Mouse (Mus musculus) yolk sac, embryonic 10.5 days (tissue): ENCODE results near the gene Sowahb.

Source experiments
- DNase-seq: peaks from one replicate; pipeline ENCODE4 v3.0.0-alpha.2; 2017; ENCODE audit warnings: low spot score

The Sowahb gene

DNA sequence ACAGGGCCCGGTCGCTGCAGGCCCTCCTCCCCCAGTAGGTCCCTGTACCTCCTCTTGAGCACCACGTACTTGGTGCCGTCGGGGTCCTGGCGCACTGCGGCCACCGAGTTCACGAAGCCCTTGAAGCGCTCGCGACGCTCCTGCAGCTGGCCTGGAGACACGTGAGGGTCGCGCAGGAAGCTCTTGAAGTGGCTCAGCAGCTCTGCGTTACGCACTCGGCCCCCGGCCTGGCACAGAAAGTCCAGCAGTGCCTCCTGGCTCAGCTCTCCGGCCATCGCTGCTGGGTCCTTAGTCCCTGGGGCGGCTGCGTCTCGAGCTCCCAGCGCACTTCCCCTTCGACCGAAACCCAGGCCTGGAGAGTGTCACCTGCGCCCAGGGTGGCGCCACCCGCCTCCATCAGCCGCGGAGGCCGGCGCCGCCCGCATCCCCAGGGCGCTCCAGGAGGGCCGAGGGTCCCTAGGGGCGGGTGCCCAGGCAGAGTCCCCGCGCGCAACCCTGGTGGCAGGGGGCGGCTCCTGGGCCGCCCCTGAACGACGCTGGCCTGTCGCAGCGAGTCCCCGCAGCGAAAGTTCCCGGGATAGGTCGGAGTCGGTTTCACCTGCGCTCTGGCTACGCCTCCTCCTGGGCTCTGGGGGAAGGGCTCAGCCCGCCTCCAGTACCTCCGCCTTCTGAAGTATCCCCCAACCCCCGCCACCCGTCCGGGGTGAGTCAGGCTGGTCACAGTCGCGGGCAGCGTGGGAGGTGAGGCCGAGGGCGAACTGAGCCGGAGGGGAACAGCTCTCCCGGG lies at the start of gene Sowahb:
Gene Sowahb, minus strand, starts transcription at position 439 of the 787 bp plus-strand sequence.
- DNase-seq, result peak; percentile 91

DNA sequence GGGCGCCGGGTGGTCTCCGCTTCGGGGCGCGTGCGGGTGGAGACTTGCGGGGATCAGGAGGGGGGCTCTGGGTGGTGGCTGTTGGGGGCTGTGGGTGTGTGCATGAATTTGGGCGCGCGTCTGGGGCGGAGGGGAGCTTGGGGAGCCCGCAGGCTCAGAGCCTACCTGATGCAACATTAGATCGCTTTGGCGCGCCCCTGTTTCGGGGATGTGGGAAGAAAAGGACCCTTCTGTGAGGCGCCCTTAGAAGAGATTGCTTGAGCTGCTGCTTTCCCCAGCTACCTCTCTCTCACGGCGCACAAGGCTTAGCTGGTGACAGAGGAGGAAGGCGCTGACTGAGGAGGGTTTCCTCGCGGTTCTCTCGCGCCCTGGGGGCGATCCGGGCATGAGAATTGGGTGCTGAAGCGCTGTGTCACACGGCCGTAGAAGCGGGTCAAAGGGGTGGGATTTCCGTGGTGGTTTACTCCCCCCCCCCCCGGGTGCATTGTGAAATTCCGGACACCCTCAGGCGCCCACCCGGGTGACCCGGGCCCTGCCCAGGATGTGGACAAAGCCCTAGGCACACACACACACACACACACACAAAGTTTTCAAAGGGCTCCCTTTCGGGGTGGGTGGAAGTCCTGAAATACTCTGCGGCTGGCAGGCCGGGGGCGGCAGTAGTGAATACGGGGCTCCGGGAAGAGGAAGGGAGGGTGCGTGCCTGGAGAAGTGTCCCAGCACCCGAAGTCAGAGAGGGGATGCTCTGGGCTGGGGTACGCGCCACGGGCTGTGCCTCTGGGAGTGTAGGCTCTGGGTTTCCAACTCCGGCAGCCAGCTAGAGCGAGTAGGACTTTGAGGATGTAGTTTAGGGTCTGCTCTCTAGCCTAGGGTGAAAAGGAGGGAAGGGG lies 49.1 kb upstream of the Sowahb start:
- peak; percentile 67 for DNase-seq

DNA sequence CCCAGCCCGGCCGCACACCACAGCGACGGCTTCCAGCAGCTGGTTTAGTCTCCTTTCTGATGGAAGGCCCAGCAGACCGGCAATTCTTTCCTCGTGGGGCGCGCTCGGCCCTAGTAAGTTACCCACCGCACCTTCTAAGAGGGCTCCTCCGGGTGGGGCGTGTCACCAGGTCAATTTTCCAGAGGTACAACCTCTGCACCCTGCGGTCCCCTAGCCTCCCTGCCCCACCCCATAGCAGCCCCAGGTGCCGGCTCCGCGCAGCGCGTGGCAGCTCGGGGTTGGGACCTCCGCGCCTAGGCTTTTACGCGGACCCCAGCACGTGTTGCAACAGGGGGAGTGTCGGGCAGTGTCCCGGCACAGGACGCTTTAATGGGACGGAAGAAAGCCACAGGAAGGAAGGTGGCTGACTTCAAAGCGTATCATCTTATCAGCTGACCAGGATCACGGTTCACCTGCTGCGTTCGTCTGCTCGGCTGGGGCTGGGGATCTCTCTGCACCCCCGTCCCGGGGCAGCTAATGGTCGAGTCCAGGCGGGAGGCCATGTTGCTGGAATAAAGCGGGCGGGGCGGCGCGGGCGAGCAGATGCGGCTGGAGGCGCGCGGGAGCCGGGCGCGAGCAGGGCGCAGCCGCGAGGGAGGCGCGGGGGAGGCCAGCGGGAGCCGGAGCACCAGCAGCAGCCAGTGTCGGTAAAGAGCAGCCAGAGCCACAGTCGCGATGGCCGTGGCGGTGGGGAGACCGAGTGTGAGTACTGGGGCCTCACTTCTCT lies 48.2 kb upstream of the Sowahb start, which contains the start of gene Sept11:
Gene Sept11, plus strand, starts transcription at position 581 of the 766 bp plus-strand sequence.
- DNase-seq, result peak; percentile 95

DNA sequence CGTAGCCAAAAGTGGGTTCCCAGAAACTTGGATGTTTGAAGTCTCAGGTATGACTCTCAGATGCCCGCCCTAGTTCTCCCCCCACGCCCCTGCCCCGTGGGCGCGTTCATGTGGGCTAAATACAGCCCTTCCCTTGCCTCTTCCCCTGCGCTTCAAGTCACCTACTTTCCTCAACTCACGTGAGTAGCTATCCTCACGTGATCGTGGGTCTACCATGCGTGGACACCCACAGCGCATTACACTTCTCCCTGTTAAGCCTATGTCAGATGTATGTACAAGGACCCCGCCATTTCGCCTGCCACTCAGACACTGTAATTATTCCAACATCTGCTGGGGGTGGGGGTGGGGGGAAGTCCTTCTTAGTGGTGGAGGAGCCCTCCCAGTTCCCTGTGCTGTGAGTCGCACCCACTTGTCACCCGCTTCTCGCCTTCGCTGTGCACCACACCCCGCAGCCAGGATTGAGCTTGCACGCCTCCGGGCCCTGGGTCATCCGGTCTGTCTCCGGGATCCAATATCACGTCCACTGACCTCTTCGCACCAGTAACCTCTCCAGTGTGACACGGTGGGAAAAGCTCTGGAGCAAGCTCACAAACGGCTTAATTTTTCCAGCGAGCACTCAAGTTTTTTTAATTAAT lies 47.4 kb upstream of the Sowahb start:
- peak; percentile 57 for DNase-seq

DNA sequence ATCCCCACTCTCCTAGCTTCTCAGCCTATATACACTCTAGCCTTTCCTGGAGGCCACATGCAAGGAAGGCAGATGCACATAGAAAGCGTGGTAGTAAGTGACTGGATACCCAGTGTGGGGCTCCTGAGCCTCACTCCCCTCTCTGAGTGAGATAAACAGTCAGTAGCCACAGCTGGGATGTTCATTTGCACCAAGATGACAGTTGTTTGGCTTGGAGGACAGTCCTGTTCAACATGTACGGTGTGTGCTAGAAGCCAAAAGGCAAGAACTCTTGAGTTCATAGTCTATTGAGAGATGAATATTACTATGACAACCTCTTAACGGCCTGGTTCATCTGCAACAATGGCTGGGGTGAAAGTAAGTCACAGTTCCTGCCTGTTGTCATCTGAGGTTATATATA lies 46.4 kb upstream of the Sowahb start:
- DNase-seq, result no peak

DNA sequence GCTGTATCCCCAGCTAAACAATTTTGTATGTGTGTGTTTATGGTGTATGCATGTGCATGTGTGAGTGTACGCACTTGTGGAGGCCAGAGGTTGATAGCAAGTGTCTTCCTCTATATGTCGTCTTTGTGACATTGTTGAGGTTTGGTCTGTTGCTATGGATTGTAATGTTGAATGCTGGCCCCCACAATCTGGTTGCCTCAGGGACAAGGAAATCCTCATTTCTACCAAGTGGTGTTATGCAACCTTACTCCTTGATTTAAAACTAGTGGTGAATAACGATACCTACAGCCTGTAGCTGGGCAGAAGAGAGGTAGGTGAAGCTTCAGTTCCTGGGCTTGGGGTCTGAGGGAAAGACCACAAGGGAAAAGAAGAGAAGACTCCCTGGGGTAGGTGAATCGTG lies 41.1 kb upstream of the Sowahb start:
- no peak for DNase-seq

DNA sequence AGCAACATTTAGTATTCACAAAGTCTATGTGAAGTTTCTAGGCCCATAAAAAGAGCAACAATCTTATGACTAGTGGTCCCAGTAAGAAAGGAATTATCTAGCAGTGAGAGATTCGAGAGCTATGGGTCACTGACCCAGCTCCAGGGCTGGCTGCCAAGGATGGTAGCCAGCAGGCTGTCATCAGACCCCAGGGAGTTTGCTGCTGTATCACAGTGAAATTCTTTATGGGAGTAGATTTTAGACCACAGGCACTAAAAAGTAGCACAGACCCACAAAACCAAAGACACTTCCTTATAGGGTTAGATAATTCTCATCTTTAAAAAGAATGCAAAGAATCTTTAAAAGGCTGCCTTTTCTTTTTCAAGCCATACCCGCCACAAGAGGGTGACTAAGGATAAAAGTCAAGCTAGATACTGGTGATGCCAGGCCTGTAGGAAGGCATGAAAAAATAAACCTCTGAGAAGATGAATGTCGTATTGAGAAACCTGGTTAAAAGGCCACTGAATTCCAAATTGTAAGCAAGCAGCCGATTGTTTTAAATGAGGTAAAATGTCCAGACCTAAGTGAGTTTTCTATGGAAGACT lies 40.3 kb upstream of the Sowahb start:
- no peak for DNase-seq

DNA sequence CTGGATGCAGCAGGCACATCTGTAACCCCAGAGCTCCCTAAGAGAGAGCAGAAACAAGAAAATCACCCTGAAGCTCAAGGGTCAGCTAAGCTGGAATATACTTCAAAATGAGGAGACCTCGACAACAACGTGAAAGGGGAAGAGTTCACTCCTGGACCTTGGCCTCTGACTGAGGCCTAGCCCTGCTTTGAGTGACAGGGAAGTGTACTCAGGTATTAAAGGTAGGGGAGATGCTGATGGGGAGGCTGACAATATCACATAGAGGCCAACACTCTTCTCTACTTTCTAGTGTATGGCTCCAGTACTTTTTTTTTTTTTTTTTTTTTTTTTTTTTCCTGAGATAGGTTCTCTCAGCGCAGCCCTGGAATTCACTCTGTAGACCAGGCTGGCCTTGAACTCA lies 34.8 kb upstream of the Sowahb start:
- no peak for DNase-seq

DNA sequence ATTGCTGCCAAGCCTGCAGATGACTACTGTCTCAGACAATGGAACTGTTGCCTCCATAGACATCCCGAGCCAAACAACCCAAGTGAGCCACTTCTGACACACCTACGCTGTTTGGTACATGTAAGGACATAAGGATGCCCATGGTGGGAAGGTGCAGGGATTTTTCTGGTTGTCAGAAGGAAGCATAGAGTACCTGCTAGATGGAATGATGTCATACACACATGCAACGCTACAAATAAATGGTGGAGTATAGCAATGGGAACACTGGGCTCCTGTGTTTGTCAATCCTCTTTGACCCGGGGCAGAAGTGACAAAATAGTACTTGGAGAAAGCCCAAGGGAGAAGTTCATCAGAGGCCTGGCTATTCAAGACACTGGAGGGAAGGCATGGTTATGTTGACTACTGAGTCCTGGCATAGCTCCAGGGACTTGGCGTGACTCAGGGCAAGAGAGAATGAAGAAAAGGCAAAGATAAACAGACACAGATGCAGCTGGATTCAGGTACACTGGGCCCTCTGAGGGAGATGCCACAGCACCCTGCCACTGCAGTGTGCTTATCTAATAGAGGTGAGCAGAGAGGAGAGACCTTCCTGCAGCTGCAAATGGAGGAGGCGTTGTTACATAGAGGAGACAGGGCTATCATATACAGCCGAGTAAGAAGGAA lies 33.0 kb upstream of the Sowahb start:
- DNase-seq, result no peak

DNA sequence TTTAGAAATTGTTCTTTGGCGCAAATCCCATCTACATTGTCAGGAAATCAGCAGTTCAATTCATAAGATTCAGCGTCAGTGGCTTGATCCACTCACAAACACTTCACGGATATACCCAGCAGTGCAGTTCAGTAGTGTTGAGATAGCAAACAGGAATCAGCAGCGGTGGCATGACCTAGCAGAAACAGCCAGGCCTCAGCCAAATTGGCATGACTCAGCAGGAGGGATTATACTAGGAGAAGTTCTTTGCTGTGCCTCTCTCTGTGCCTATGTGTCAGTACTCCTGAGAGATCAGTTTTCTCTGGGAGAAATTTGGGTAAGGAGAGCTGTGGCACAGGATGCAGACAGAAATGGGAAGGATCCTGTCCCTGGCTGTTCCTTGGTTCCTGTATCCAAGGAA lies 16.0 kb upstream of the Sowahb start:
- DNase-seq, result no peak

DNA sequence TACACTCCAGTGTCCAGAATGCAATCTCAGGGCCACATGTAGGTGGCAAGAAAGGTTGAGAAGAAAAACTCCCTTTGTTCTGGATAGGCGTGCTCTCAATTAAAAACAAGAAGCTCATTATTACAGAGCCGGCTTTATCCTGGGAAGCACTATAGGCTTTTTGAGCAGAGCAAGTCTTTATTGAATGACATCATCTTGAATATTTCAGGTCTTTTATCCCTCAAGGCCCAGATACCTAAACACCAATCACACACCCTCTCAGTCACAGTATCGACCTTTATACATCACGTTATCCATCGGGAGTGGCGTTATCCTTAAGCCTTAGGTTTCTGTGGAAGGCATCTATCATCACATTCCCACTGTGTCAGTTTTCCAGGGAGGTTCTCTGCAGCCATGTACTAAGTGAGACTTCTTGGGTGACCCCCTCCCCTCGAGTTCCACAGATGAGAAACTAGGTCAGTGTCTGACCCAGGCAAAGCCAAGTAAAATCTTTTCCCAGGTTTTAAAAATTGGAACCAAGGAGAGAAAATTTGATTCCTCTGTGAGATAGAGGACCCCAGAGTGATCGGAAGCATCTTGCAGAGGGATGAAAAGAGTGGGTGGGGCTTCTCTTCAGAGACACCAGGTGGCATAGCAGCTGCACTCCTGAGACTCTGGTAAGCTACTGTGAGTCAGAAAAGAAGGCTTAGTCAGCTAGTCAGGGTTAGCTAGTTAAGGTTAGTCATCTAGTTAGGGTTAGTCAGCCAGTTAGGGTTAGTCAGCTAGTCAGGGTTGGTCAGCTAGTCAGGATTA lies 9.0 kb upstream of the Sowahb start:
- DNase-seq, result no peak

DNA sequence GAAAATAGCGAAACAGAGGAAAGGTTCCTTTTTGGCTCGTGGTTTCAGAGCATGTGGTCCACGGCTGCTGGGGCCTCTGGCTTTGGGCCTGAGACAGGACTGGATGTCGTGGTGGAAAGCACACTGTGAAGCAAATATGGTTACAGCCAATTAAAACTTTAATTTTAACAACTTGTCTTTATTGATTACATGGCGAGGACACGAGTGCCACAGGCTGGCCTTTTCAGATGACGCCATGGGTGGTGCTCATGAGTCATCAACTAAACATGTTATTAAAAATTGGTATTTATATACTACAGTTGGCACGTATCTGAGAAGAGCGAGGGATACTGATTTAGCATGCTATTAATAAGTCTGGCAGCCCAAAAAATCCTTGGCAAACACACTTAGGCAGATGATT lies 7.1 kb upstream of the Sowahb start:
- DNase-seq, result no peak

DNA sequence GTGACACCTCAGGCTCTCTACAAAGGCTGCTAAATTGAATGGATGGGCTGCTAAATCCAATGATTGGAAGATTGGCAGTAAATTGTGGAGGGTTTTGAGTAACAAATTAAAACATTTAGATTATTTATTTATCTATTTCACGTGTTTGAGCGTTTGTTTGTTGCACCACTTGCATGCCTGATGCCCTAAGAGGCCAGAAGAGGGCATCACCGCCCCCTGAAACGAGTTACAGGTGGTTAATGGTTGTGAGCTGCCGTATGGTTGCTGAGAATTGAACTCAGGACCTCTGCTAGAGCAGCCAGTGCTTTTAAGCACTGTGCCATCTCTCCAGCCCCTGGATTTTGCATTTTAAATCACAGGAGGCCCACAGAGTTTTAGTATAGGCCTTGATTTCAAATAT lies 6.2 kb upstream of the Sowahb start:
- no peak for DNase-seq

DNA sequence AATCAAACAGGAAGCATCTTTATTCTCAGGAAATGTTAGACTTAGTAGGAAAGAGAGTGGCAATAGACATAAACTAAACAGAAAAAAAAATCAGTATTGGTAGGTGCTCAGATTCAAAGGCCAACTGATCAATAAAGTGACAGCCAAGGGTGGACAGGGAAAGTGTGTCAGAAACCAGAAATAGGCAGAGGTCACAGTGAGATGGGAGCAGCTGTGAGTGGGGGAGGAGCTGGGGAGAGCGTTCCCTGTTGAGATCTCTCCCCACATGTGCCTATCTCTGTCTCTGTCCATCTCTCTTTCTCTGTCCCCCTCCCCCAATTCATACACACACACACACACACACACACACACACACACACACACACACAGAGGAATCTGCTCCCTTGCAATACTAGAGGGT lies 5.1 kb upstream of the Sowahb start:
- no peak for DNase-seq

DNA sequence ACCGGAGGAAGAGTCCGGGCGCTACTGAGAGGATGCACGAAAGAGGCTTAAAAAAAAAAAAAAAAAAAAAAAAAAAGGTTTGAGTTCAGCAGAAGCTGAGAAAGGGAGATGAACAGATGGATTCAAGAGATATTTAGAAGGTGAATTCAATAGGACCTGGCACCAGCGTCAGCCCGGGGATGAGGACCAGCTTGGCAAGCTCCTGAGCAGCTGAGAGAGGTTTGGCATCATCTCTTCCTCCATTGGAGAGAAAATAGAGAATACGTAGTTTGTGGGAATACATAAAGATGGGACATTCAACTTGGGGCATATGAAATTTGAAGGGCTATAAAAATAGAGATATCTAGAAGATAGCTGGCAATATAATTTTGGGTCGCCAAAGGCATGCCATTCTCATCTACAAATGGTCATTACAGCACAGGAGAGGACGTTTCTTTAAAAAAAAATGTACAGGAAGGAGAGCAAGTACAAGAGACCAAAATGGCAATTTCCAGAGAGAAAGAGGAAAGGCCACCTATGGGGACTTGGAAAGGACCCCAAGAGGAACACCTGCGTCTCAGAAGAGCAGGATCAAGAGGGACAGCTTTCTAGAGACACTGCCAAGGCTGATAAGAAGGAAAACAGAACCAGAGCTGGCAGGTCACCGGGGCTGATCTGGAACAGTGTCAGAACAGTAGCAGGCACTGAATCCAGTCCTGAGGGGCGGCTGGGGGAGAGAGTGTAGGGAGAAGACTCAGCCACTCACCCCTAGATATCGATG lies 3.8 kb upstream of the Sowahb start:
- no peak for DNase-seq

DNA sequence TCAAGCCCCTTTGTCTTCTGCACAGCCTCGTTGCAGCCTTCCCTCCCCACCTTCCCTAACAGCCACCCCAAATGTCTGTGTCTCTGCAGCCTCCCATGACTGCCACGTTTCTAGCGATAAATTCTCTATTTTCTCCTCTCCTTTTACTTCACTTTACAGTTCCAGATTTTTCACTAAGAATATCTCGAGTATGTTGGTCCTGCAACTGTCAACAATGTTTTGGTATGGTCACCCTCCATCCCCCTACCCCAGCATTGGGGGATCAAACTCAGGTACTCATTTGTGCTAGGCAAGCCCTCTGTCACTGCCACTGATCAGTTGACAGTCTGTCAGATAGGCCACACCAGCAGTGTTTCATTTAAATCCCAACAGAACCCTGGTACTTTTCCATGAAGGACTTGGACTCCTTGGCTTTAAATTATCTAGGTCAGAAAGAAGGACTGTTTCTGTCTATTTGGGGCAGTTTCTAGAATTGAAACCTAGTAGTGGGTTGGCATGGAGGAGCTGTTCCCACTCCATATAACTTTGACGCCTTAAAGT lies 1.6 kb upstream of the Sowahb start:
- no peak for DNase-seq

DNA sequence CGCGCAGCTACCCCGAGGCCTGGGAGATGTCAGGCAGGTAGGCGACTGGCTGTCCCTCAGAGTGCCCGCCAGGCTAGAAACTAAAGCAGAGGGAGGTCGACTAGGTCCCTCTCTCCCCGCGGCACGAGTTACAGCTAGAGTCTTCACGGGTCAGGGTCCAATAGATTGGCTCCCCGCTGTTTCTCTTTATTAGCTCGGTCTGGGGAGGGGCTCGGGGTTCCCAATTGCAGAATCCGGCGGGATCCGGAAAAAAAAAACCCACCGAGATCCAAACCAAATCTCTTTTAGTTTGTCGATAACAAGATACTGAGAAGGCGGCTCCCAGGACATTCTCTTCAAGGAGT lies 521 bp upstream of the Sowahb start:
- no peak for DNase-seq

DNA sequence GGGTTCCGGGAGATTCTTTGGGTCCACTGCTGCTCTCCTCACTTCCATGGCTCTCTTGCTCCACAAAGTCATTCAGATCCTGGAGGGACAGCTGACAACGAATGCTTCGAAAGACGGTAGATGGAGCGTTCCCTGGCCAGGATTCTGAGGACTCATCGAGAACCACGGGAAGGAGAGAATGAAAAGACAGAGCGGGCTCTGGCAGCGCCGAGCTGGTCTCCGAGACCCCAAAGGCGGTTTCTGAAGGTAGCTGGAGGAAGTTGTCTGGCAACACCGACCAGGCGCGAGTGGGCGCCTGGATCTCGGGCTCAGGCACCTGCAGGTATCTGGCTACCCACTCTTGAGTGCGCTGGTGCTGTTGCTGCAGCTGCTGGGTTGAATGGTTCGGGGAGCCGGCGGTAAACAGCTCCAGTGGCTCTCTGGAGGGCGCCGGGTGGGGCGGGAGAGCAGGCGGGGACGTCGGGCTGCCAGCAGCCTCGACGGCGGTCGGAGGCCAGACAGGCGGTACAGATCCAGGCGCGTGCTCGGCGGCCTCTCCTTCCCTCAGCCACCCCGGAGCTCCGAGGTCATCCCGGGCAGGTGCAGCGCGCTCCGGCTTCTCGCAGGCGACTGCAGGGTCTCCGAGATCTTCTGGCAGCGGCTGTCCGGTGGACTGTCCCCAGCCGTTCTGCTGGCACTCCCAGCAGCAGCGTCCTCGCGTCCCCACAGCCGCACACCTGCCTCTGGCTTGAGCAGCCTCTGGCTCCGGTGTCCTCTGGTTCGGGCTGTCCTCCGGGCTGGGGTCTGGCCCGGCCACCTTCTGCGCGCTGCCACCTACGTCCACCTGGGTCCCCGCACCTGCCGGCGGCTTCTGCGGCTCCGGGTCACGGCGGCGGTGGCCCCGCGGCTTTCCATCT lies 886 bp downstream of the Sowahb start:
- peak; percentile 37 for DNase-seq
